Mouse (Mus musculus) CH12F3 (cell line): ENCODE data around the gene Ube2z.

Experiments used
- in situ Hi-C: fragments of 300-500 bp; cut with MboI; formaldehyde crosslinking; loops from 2 replicates; pipeline ENCODE4 v1.14.3; 2020; ENCODE audit warnings: low sequenced_read_pairs

Ube2z gene

GRCm38 (mm10) chr11:96008827-96009226 lies 56.4 kb downstream of the Ube2z start:
- in situ Hi-C loops: no loop called here

GRCm38 (mm10) chr11:96007516-96008235 lies 57.5 kb downstream of the Ube2z start:
- in situ Hi-C loops: no loop called here

- in situ Hi-C loops: no loop called here
Measured at GRCm38 (mm10) chr11:96006852-96007515, 58.2 kb downstream of the Ube2z start.

- in situ Hi-C loops: no loop called here
Measured at GRCm38 (mm10) chr11:96006367-96006851, 58.8 kb downstream of the Ube2z start.

- in situ Hi-C loops: no loop called here
Measured at GRCm38 (mm10) chr11:96005403-96006271, 59.6 kb downstream of the Ube2z start, which contains the start of gene Igf2bp1. TSS of gene Igf2bp1 (minus strand) at chr11:96005940.

- in situ Hi-C loops: no loop called here
Measured at GRCm38 (mm10) chr11:96004793-96005402, 60.3 kb downstream of the Ube2z start.

GRCm38 (mm10) chr11:96003969-96004792 lies 61.0 kb downstream of the Ube2z start:
- in situ Hi-C loops: no loop called here

GRCm38 (mm10) chr11:96003100-96003900 lies 61.9 kb downstream of the Ube2z start:
- in situ Hi-C loops: no loop called here
